In genomic region chr12:102703111-102703412, GRCm38 (mm10) we compare ENCODE assay signal across 8 mouse cellular contexts. TPM values are rescaled to one million over a fixed set of nuclear protein-coding genes. Genes with fewer than 3 reads are reported as not detected.
DNase-seq lines count a peak whose midpoint lies in the region; ATAC-seq lines count a peak whose summit lies in the region.

No protein-coding gene starts in this region.

- H3K27me3 ChIP-seq in megakaryocyte, embryonic 14.5 days (replicated peaks): peaks cover 1% of the 10 kb centered on the region
- H3K27me3 ChIP-seq in heart, embryonic 15.5 days: no peaks in the 10 kb centered on the region
- peaks cover 7% of the 10 kb centered on the region; the same call in 1 of the 2 replicates for H3K27me3 ChIP-seq in limb, embryonic 15.5 days
- no peaks in the 10 kb centered on the region for H3K27me3 ChIP-seq in neural tube, embryonic 15.5 days (replicated peaks)

- H3K9ac ChIP-seq in heart, embryonic 15.5 days: peak overlapping the region; percentile 32; the same call in 1 of the 2 replicates
- H3K9ac ChIP-seq in limb, embryonic 15.5 days: no peak overlapping the region
- H3K9ac ChIP-seq in neural tube, embryonic 15.5 days (replicated peaks): 0 out of 2 replicates have a peak overlapping the region, but pooled peaks have one; percentile 9

- H3K4me1 ChIP-seq in megakaryocyte, embryonic 14.5 days: peaks cover 77% of the 10 kb centered on the region
- peaks cover 35% of the 10 kb centered on the region for H3K4me1 ChIP-seq in heart, embryonic 15.5 days (replicated peaks)
- H3K4me1 ChIP-seq in limb, embryonic 15.5 days: peaks cover 59% of the 10 kb centered on the region
- H3K4me1 ChIP-seq in neural tube, embryonic 15.5 days: peaks cover 70% of the 10 kb centered on the region

- H3K27ac ChIP-seq in heart, embryonic 15.5 days: peak overlapping the region; percentile 54; the same call in 1 of the 2 replicates
- H3K27ac ChIP-seq in limb, embryonic 15.5 days: peak overlapping the region; percentile 73
- peak overlapping the region; percentile 94 for H3K27ac ChIP-seq in neural tube, embryonic 15.5 days (replicated peaks)

- H3K4me3 ChIP-seq in megakaryocyte, embryonic 14.5 days (replicated peaks): peak overlapping the region; percentile 94
- H3K4me3 ChIP-seq in heart, embryonic 15.5 days: peak overlapping the region; percentile 76
- peak overlapping the region; percentile 71 for H3K4me3 ChIP-seq in limb, embryonic 15.5 days
- peak overlapping the region; percentile 79 for H3K4me3 ChIP-seq in neural tube, embryonic 15.5 days (replicated peaks)

- H3K4me2 ChIP-seq in heart, embryonic 15.5 days: peak overlapping the region; percentile 95
- H3K4me2 ChIP-seq in limb, embryonic 15.5 days: peak overlapping the region; percentile 94
- peak overlapping the region; percentile 81 for H3K4me2 ChIP-seq in neural tube, embryonic 15.5 days

- no peak for ATAC-seq in megakaryocyte, adult 5-6 weeks (ENCODE audit: poor library complexity, severe bottlenecking)
- ATAC-seq in heart, embryonic 15.5 days (replicated peaks; ENCODE audit: insufficient number of reproducible peaks, insufficient read depth, low FRiP score, low read depth): no peak
- ATAC-seq in limb, embryonic 15.5 days (ENCODE audit: insufficient number of reproducible peaks, low FRiP score, low TSS enrichment, low read depth): no peak
- no peak for ATAC-seq in neural tube, embryonic 15.5 days (ENCODE audit: low FRiP score)

- no peaks in the 10 kb centered on the region for H3K36me3 ChIP-seq in megakaryocyte, embryonic 14.5 days (replicated peaks; ENCODE audit: low read length)
- no peaks in the 10 kb centered on the region for H3K36me3 ChIP-seq in heart, embryonic 15.5 days
- no peaks in the 10 kb centered on the region for H3K36me3 ChIP-seq in limb, embryonic 15.5 days
- no peaks in the 10 kb centered on the region for H3K36me3 ChIP-seq in neural tube, embryonic 15.5 days

- no peaks in the 10 kb centered on the region for H3K9me3 ChIP-seq in megakaryocyte, embryonic 14.5 days
- H3K9me3 ChIP-seq in heart, embryonic 15.5 days (replicated peaks): no peaks in the 10 kb centered on the region
- H3K9me3 ChIP-seq in limb, embryonic 15.5 days: no peaks in the 10 kb centered on the region
- no peaks in the 10 kb centered on the region for H3K9me3 ChIP-seq in neural tube, embryonic 15.5 days (replicated peaks)

- peak; percentile 78 to 83 for DNase-seq in cerebellum, postnatal 10 days
- no peak for DNase-seq in gastrocnemius, postnatal 25 days
- DNase-seq in ovary, postnatal 10 days (ENCODE audit: low spot score): no peak

- WGBS in heart, embryonic 15.5 days: 14% methylated on average over 4 of the region's 4 CpGs
- 6% methylated on average over 4 of the region's 4 CpGs for WGBS in limb, embryonic 15.5 days
- WGBS in neural tube, embryonic 15.5 days: 3% methylated on average over 4 of the region's 4 CpGs

RNA-seq across cellular contexts. Expression of gene Itpk1, which starts 1.7 kb away (rescaled TPM):
- polyA plus RNA-seq in megakaryocyte, embryonic 14.5 days (2012; ENCODE audit: insufficient read depth, low replicate concordance): 15.7 and 19.2 TPM in 2 replicates
- total RNA-seq in megakaryocyte, adult 5-6 weeks (2015): 10.4 and 10.7 TPM in 2 replicates
- 14.0 and 16.6 TPM in 2 replicates for total RNA-seq in megakaryocyte, adult 5-6 weeks (2017)
- polyA plus RNA-seq in heart, embryonic 15.5 days (2015; fragmentation: Nextera tagmentation; extraction: Ambion mirVana): 4.8 and 9.2 TPM in 2 replicates
- 10.1 and 10.9 TPM in 2 replicates for polyA plus RNA-seq in limb, embryonic 15.5 days (2015; fragmentation: Nextera tagmentation; extraction: Ambion mirVana)
- 42.7 TPM in 2 replicates for polyA plus RNA-seq in neural tube, embryonic 15.5 days (2015; fragmentation: Nextera tagmentation; extraction: Ambion mirVana)
- total RNA-seq in gastrocnemius, postnatal 25 days (2021): 1 to 10 TPM; 5.2 to 6.5 TPM

RNA-seq across cellular contexts. Expression of gene Moap1, which starts 40.4 kb away (rescaled TPM):
- 3.3 TPM in 1 of 2 replicates, not detected in the other for polyA plus RNA-seq in megakaryocyte, embryonic 14.5 days (2012; ENCODE audit: insufficient read depth, low replicate concordance)
- 7.1 and 10.4 TPM in 2 replicates for total RNA-seq in megakaryocyte, adult 5-6 weeks (2015)
- 9.9 and 12.2 TPM in 2 replicates for total RNA-seq in megakaryocyte, adult 5-6 weeks (2017)
- polyA plus RNA-seq in heart, embryonic 15.5 days (2015; fragmentation: Nextera tagmentation; extraction: Ambion mirVana): 13.1 and 20.1 TPM in 2 replicates
- 21.7 and 21.8 TPM in 2 replicates for polyA plus RNA-seq in limb, embryonic 15.5 days (2015; fragmentation: Nextera tagmentation; extraction: Ambion mirVana)
- 62.5 and 76.5 TPM in 2 replicates for polyA plus RNA-seq in neural tube, embryonic 15.5 days (2015; fragmentation: Nextera tagmentation; extraction: Ambion mirVana)
- 1 to 10 TPM; 3.7 to 4.6 TPM for total RNA-seq in gastrocnemius, postnatal 25 days (2021)

RNA-seq across cellular contexts. Expression of gene Tmem251, which starts 40.5 kb away (rescaled TPM):
- polyA plus RNA-seq in megakaryocyte, embryonic 14.5 days (2012; ENCODE audit: insufficient read depth, low replicate concordance): 1.2 and 2.4 TPM in 2 replicates
- 13.4 and 13.9 TPM in 2 replicates for total RNA-seq in megakaryocyte, adult 5-6 weeks (2015)
- total RNA-seq in megakaryocyte, adult 5-6 weeks (2017): 9.7 and 11.4 TPM in 2 replicates
- 6.9 and 7.1 TPM in 2 replicates for polyA plus RNA-seq in heart, embryonic 15.5 days (2015; fragmentation: Nextera tagmentation; extraction: Ambion mirVana)
- polyA plus RNA-seq in limb, embryonic 15.5 days (2015; fragmentation: Nextera tagmentation; extraction: Ambion mirVana): 9.2 and 9.4 TPM in 2 replicates
- polyA plus RNA-seq in neural tube, embryonic 15.5 days (2015; fragmentation: Nextera tagmentation; extraction: Ambion mirVana): 11.7 and 11.9 TPM in 2 replicates
- total RNA-seq in gastrocnemius, postnatal 25 days (2021): 1 to 10 TPM; 1.8 to 2.9 TPM

RNA-seq across cellular contexts. Expression of gene Gm28051, which starts 54.5 kb away (rescaled TPM):
- polyA plus RNA-seq in megakaryocyte, embryonic 14.5 days (2012; ENCODE audit: insufficient read depth, low replicate concordance): not detected in 2 replicates
- total RNA-seq in megakaryocyte, adult 5-6 weeks (2015): not detected in 2 replicates
- not detected in 2 replicates for total RNA-seq in megakaryocyte, adult 5-6 weeks (2017)
- not detected in 2 replicates for polyA plus RNA-seq in heart, embryonic 15.5 days (2015; fragmentation: Nextera tagmentation; extraction: Ambion mirVana)
- polyA plus RNA-seq in limb, embryonic 15.5 days (2015; fragmentation: Nextera tagmentation; extraction: Ambion mirVana): not detected in 2 replicates
- polyA plus RNA-seq in neural tube, embryonic 15.5 days (2015; fragmentation: Nextera tagmentation; extraction: Ambion mirVana): not detected in 2 replicates
- total RNA-seq in gastrocnemius, postnatal 25 days (2021): not detected

RNA-seq across cellular contexts. Expression of gene Gon7, which starts 54.5 kb away (rescaled TPM):
- polyA plus RNA-seq in megakaryocyte, embryonic 14.5 days (2012; ENCODE audit: insufficient read depth, low replicate concordance): 10.4 TPM in 1 of 2 replicates, not detected in the other
- 22.2 and 26.1 TPM in 2 replicates for total RNA-seq in megakaryocyte, adult 5-6 weeks (2015)
- 14.0 and 29.9 TPM in 2 replicates for total RNA-seq in megakaryocyte, adult 5-6 weeks (2017)
- polyA plus RNA-seq in heart, embryonic 15.5 days (2015; fragmentation: Nextera tagmentation; extraction: Ambion mirVana): 22.2 and 24.0 TPM in 2 replicates
- 19.7 and 20.6 TPM in 2 replicates for polyA plus RNA-seq in limb, embryonic 15.5 days (2015; fragmentation: Nextera tagmentation; extraction: Ambion mirVana)
- 47.4 and 47.9 TPM in 2 replicates for polyA plus RNA-seq in neural tube, embryonic 15.5 days (2015; fragmentation: Nextera tagmentation; extraction: Ambion mirVana)
- 10 to 100 TPM in 1 of 2 experiments, 1 to 10 TPM in 1; 6.5 to 10.1 TPM for total RNA-seq in gastrocnemius, postnatal 25 days (2021)

Comparison
In these comparisons a context has a peak if more than half of its experiments do, and no peak if none do; other contexts are left out.
1. DNase-seq: peak in cerebellum, postnatal 10 days (2 of 2); none in gastrocnemius, postnatal 25 days (single experiment) and ovary, postnatal 10 days (single experiment).
2. Peak in every context shown above with its lines, with median percentiles within 50 percentile points of each other: H3K4me3 ChIP-seq, H3K27ac ChIP-seq and H3K4me2 ChIP-seq.